In genomic region chr9:52574066-52574465, GRCm38 (mm10) we compare ENCODE assay signal across 11 mouse cellular contexts.
DNase-seq lines count a peak whose midpoint lies in the region; ATAC-seq and TF ChIP-seq lines count a peak whose summit lies in the region.
"Had no signal": no experiment of that assay in that cellular context is flagged by ENCODE, and none has a peak within 500 bp of the region (broad histone marks: within the 10 kb centered on the region; RNA-seq: fewer than 3 reads in every experiment).

No protein-coding gene starts in this region.

- no peak for TF ChIP-seq EP300 in lung, postnatal 0 days (IDR thresholded peaks at IDR 0.05)

- H3K9me3 ChIP-seq in hindbrain, embryonic 13.5 days, result no peaks in the 10 kb centered on the region
- no peaks in the 10 kb centered on the region for H3K9me3 ChIP-seq in hindbrain, embryonic 12.5 days (replicated peaks)
- H3K9me3 ChIP-seq in hindbrain, embryonic 16.5 days (ENCODE audit: control insufficient read depth, low read length), result no peaks in the 10 kb centered on the region
- H3K9me3 ChIP-seq in lung, postnatal 0 days (ENCODE audit: low read length), result no peaks in the 10 kb centered on the region
- no peaks in the 10 kb centered on the region for H3K9me3 ChIP-seq in liver, embryonic 12.5 days (replicated peaks)

- H3K27ac ChIP-seq in hindbrain, embryonic 13.5 days, result peak overlapping the region; percentile 30; the same call in 1 of the 2 replicates
- H3K27ac ChIP-seq in hindbrain, embryonic 12.5 days, result no peak overlapping the region
- H3K27ac ChIP-seq in hindbrain, embryonic 16.5 days (ENCODE audit: low read depth, low read length), result 0 out of 2 replicates have a peak overlapping the region, but pooled peaks have one; percentile 21
- no peak overlapping the region for H3K27ac ChIP-seq in lung, postnatal 0 days (ENCODE audit: low read length)
- H3K27ac ChIP-seq in liver, embryonic 12.5 days, result no peak overlapping the region
- H3K27ac ChIP-seq: macrophage had no signal

- H3K4me3 ChIP-seq in hindbrain, embryonic 13.5 days, result no peak overlapping the region
- H3K4me3 ChIP-seq in hindbrain, embryonic 12.5 days, result no peak overlapping the region
- no peak overlapping the region for H3K4me3 ChIP-seq in hindbrain, embryonic 16.5 days (ENCODE audit: low read length)
- H3K4me3 ChIP-seq in lung, postnatal 0 days (ENCODE audit: low read depth, low read length), result no peak overlapping the region
- H3K4me3 ChIP-seq in liver, embryonic 12.5 days, result no peak overlapping the region

- DNase-seq in left cerebral cortex, adult 18-20 months (ENCODE audit: low spot score in 2 of 2), result peak; percentile 3 to 9
- peak; percentile 54 to 71 for DNase-seq in right cerebral cortex, postnatal 10 days (ENCODE audit: low spot score in 2 of 2)
- no peak for DNase-seq in lung, postnatal 0 days (ENCODE audit: low spot score)
- DNase-seq in B cell, adult 2 months, result no peak
- DNase-seq: cerebellum, adult 2 months; heart, postnatal 14 days had no signal

- ATAC-seq in hindbrain, embryonic 13.5 days (ENCODE audit: low FRiP score), result no peak
- ATAC-seq in hindbrain, embryonic 12.5 days (ENCODE audit: low FRiP score), result no peak
- no peak for ATAC-seq in hindbrain, embryonic 16.5 days
- ATAC-seq in lung, postnatal 0 days, result no peak
- ATAC-seq in liver, embryonic 12.5 days, result no peak

- TF ChIP-seq CTCF in lung, postnatal 0 days (IDR thresholded peaks at IDR 0.05), result no peak

- H3K4me2 ChIP-seq in hindbrain, embryonic 13.5 days, result no peak overlapping the region
- no peak overlapping the region for H3K4me2 ChIP-seq in hindbrain, embryonic 12.5 days (replicated peaks)
- no peak overlapping the region for H3K4me2 ChIP-seq in hindbrain, embryonic 16.5 days (ENCODE audit: low read length)
- H3K4me2 ChIP-seq in lung, postnatal 0 days (replicated peaks; ENCODE audit: low read depth, low read length), result no peak overlapping the region
- no peak overlapping the region for H3K4me2 ChIP-seq in liver, embryonic 12.5 days

- no peaks in the 10 kb centered on the region for H3K36me3 ChIP-seq in hindbrain, embryonic 13.5 days
- H3K36me3 ChIP-seq in hindbrain, embryonic 12.5 days, result no peaks in the 10 kb centered on the region
- no peaks in the 10 kb centered on the region for H3K36me3 ChIP-seq in hindbrain, embryonic 16.5 days (ENCODE audit: control insufficient read depth, insufficient read depth, low read length)
- H3K36me3 ChIP-seq in lung, postnatal 0 days (ENCODE audit: insufficient read depth, low read length), result no peaks in the 10 kb centered on the region
- no peaks in the 10 kb centered on the region for H3K36me3 ChIP-seq in liver, embryonic 12.5 days

- peaks cover 5% of the 10 kb centered on the region; the same call in 1 of the 2 replicates for H3K4me1 ChIP-seq in hindbrain, embryonic 13.5 days (replicated peaks)
- no peaks in the 10 kb centered on the region for H3K4me1 ChIP-seq in hindbrain, embryonic 12.5 days
- peaks cover 4% of the 10 kb centered on the region for H3K4me1 ChIP-seq in hindbrain, embryonic 16.5 days (ENCODE audit: control insufficient read depth, insufficient read depth, low read depth, low read length)
- H3K4me1 ChIP-seq in lung, postnatal 0 days (ENCODE audit: insufficient read depth, low read depth, low read length), result no peaks in the 10 kb centered on the region
- H3K4me1 ChIP-seq in liver, embryonic 12.5 days, result no peaks in the 10 kb centered on the region

- no peak overlapping the region for H3K9ac ChIP-seq in hindbrain, embryonic 13.5 days
- no peak overlapping the region for H3K9ac ChIP-seq in hindbrain, embryonic 12.5 days
- no peak overlapping the region for H3K9ac ChIP-seq in hindbrain, embryonic 16.5 days (ENCODE audit: low read depth, low read length)
- no peak overlapping the region for H3K9ac ChIP-seq in lung, postnatal 0 days (replicated peaks; ENCODE audit: low read depth)
- H3K9ac ChIP-seq in liver, embryonic 12.5 days, result no peak overlapping the region

- WGBS in hindbrain, embryonic 13.5 days, result 70% methylated on average over 4 of the region's 4 CpGs
- 81% methylated on average over 4 of the region's 4 CpGs for WGBS in hindbrain, embryonic 12.5 days
- WGBS in hindbrain, embryonic 16.5 days, result 47% methylated on average over 4 of the region's 4 CpGs
- 74% methylated on average over 4 of the region's 4 CpGs for WGBS in lung, postnatal 0 days
- 66% methylated on average over 4 of the region's 4 CpGs for WGBS in liver, embryonic 12.5 days (ENCODE audit: insufficient replicate concordance)

- H3K27me3 ChIP-seq in hindbrain, embryonic 13.5 days, result no peaks in the 10 kb centered on the region
- H3K27me3 ChIP-seq in hindbrain, embryonic 12.5 days, result no peaks in the 10 kb centered on the region
- no peaks in the 10 kb centered on the region for H3K27me3 ChIP-seq in hindbrain, embryonic 16.5 days (replicated peaks; ENCODE audit: control insufficient read depth, insufficient read depth, low read length)
- H3K27me3 ChIP-seq in lung, postnatal 0 days (replicated peaks; ENCODE audit: insufficient read depth, low read length), result no peaks in the 10 kb centered on the region
- no peaks in the 10 kb centered on the region for H3K27me3 ChIP-seq in liver, embryonic 12.5 days (replicated peaks)

Comparison
In these comparisons a context has a peak if more than half of its experiments do, and no peak if none do; other contexts are left out.
1. H3K27ac ChIP-seq: peak in hindbrain, embryonic 13.5 days (single experiment) and hindbrain, embryonic 16.5 days (single experiment); none in hindbrain, embryonic 12.5 days (single experiment), lung, postnatal 0 days (single experiment) and liver, embryonic 12.5 days (single experiment).
2. DNase-seq: peak in left cerebral cortex, adult 18-20 months (2 of 2) and right cerebral cortex, postnatal 10 days (2 of 2); none in lung, postnatal 0 days (single experiment) and B cell, adult 2 months (0 of 2).